Mouse (Mus musculus) limb, embryonic 14.5 days (tissue): ENCODE results near the gene Tec. TPM values are rescaled to one million over a fixed set of nuclear protein-coding genes. Genes with fewer than 3 reads are reported as not detected.

ENCODE experiments used
- ATAC-seq: fragments of 200-750 bp; cut with Nextera tagmentation; 2 replicates; pipeline ENCODE4 v1.8.0; 2017; ENCODE audit warnings: low read depth, moderate number of reproducible peaks, moderate TSS enrichment; ENCODE audit not compliant: low FRiP score
- DNase-seq: peaks from one replicate; pipeline ENCODE4 v3.0.0-alpha.2; 2015; ENCODE audit warnings: low spot score
- H3K27ac ChIP-seq: fragments of 300-500 bp; sonication (generic); replicated peaks from 2 replicates; pipeline ENCODE4 v1.5.1; 2014; ENCODE audit warnings: low read depth, mild to moderate bottlenecking, low read length, moderate library complexity, mixed read lengths
- H3K27me3 ChIP-seq: fragments of 300-500 bp; sonication (generic); 2 replicates; pipeline ENCODE4 v1.6.1; 2014; ENCODE audit warnings: low read length, mixed read lengths; ENCODE audit not compliant: control insufficient read depth, insufficient read depth
- H3K36me3 ChIP-seq: fragments of 300-500 bp; sonication (generic); 2 replicates; pipeline ENCODE4 v1.6.1; 2014; ENCODE audit warnings: mild to moderate bottlenecking, low read length, moderate library complexity, mixed read lengths; ENCODE audit not compliant: control insufficient read depth, insufficient read depth
- H3K4me1 ChIP-seq: fragments of 300-500 bp; sonication (generic); 2 replicates; pipeline ENCODE4 v1.6.1; 2014; ENCODE audit warnings: antibody characterized with exemption, low read length, mixed read lengths; ENCODE audit not compliant: control insufficient read depth, insufficient read depth
- H3K4me2 ChIP-seq: fragments of 300-500 bp; sonication (generic); replicated peaks from 2 replicates; pipeline ENCODE4 v1.6.1; 2014; ENCODE audit warnings: low read depth, mild to moderate bottlenecking, low read length, moderate library complexity; ENCODE audit not compliant: severe bottlenecking
- H3K4me3 ChIP-seq: fragments of 300-500 bp; sonication (generic); replicated peaks from 2 replicates; pipeline ENCODE4 v1.5.1; 2014; ENCODE audit warnings: low read length
- H3K9ac ChIP-seq: fragments of 300-500 bp; sonication (generic); 2 replicates; pipeline ENCODE4 v1.6.1; 2014; ENCODE audit warnings: mild to moderate bottlenecking, low read depth, low read length, moderate library complexity; ENCODE audit not compliant: severe bottlenecking
- H3K9me3 ChIP-seq: fragments of 300-500 bp; sonication (generic); 2 replicates; pipeline ENCODE4 v1.6.1; 2016; ENCODE audit warnings: low read length; ENCODE audit not compliant: control insufficient read depth
- POLR2A ChIP-seq: fragments of 200-500 bp; IDR thresholded peaks from 2 replicates; pipeline ENCODE4 v1.8.0; 2012; ENCODE audit warnings: inconsistent platforms, mild to moderate bottlenecking, moderate library complexity, borderline replicate concordance; ENCODE audit not compliant: insufficient read depth, insufficient read length; ENCODE audit errors: extremely low read depth
- WGBS: fragments of 180-500 bp; shearing (Covaris S2); extraction: QIAGEN DNeasy Blood & Tissue Kit; methylation state at CpG from one replicate; pipeline ENCODE4 v1.1.7; 2014; 5-methylcytosine and 5-hydroxymethylcytosine counted together
- polyA plus RNA-seq, 2 experiments: library from polyadenylated mRNA; depleted of rRNA in 1 of 2; stranded (reverse) in 1 of 2; unstranded in 1 of 2; fragments of >200 nt; fragmentation: Nextera tagmentation in 1 of 2; extraction: Ambion mirVana in 1 of 2; gene quantifications; 2 replicates each; pipeline versions ENCODE4 v1.2.1 to v1.2.3; 2012 to 2014

Tec gene
- polyA plus RNA-seq, 2 experiments: 5.9 to 7.9 TPM

GRCm38 (mm10) chr5:72846712-72847111, 21.6 kb downstream of the Tec start:
- WGBS: 63% methylated on average over 1 of the region's 4 CpGs
- no peak for ATAC-seq
- DNase-seq: no peak
- TF ChIP-seq POLR2A: no peak
- no peaks in the 10 kb centered on the region for H3K9me3 ChIP-seq
- H3K9ac ChIP-seq: no peak overlapping the region
- H3K4me1 ChIP-seq: no peaks in the 10 kb centered on the region
- H3K36me3 ChIP-seq: no peaks in the 10 kb centered on the region
- H3K27ac ChIP-seq: no peak overlapping the region
- H3K4me3 ChIP-seq: no peak overlapping the region
- H3K27me3 ChIP-seq: no peaks in the 10 kb centered on the region
- H3K4me2 ChIP-seq: no peak overlapping the region

- Histone ChIP-seq H3K4me2 (no peak overlapping the region), H3K4me1 (no peaks in the 10 kb centered on the region), H3K9ac (no peak overlapping the region), H3K9me3 (no peaks in the 10 kb centered on the region), H3K27ac (no peak overlapping the region), H3K36me3 (no peaks in the 10 kb centered on the region), H3K27me3 (no peaks in the 10 kb centered on the region), H3K4me3 (no peak overlapping the region)
- 0 out of 2 replicates have a peak, but pooled peaks have one; percentile 41 for ATAC-seq
- whole genome bisulfite sequencing: 63% methylated on average over 9 of the region's 9 CpGs
- DNase-seq: no peak
- no peak for TF ChIP-seq POLR2A
Observed at GRCm38 (mm10) chr5:72845928-72846630, 22.2 kb downstream of the Tec start.

- H3K4me3 ChIP-seq: no peak overlapping the region
- no peak for DNase-seq
- no peak overlapping the region for H3K27ac ChIP-seq
- no peaks in the 10 kb centered on the region for H3K36me3 ChIP-seq
- WGBS: 79% methylated on average over 7 of the region's 7 CpGs
- peaks cover 4% of the 10 kb centered on the region; the same call in 1 of the 2 replicates for H3K9me3 ChIP-seq
- TF ChIP-seq POLR2A: no peak
- H3K4me2 ChIP-seq: no peak overlapping the region
- no peaks in the 10 kb centered on the region for H3K4me1 ChIP-seq
- H3K27me3 ChIP-seq: no peaks in the 10 kb centered on the region
- H3K9ac ChIP-seq: no peak overlapping the region
- ATAC-seq: no peak
Observed at GRCm38 (mm10) chr5:72844776-72845495, 23.3 kb downstream of the Tec start.

- no peak for TF ChIP-seq POLR2A
- ATAC-seq (no peak), DNase-seq (no peak)
- WGBS: 17% methylated on average over 2 of the region's 2 CpGs
- Histone ChIP-seq H3K27me3 (no peaks in the 10 kb centered on the region), H3K9me3 (peaks cover 4% of the 10 kb centered on the region; the same call in 1 of the 2 replicates), H3K27ac (no peak overlapping the region), H3K9ac (no peak overlapping the region), H3K4me3 (no peak overlapping the region), H3K4me1 (no peaks in the 10 kb centered on the region), H3K4me2 (no peak overlapping the region), H3K36me3 (no peaks in the 10 kb centered on the region)
Observed at GRCm38 (mm10) chr5:72844294-72844693, 24.0 kb downstream of the Tec start.

- no peak for TF ChIP-seq POLR2A
- Histone ChIP-seq H3K4me1 (0 out of 2 replicates have a peak, but pooled peaks cover 2% of the 10 kb centered on the region), H3K4me2 (no peak overlapping the region), H3K27ac (no peak overlapping the region), H3K27me3 (no peaks in the 10 kb centered on the region), H3K36me3 (no peaks in the 10 kb centered on the region), H3K9me3 (peaks cover 4% of the 10 kb centered on the region; the same call in 1 of the 2 replicates), H3K9ac (no peak overlapping the region), H3K4me3 (no peak overlapping the region)
- ATAC-seq: no peak
- 89% methylated on average over 3 of the region's 3 CpGs for WGBS
- DNase-seq: no peak
Observed at GRCm38 (mm10) chr5:72839655-72840054, 28.6 kb downstream of the Tec start.
